Mouse (Mus musculus) heart, postnatal 0 days (tissue): ENCODE measurements at regions not wholly inside any gene's neighbourhood (a gene's known extent, or its start where the extent isn't known, plus 50 kb on each side); places are given as distances from the start of the nearest gene placed in this dataset.

Experiments
- CTCF ChIP-seq: IDR thresholded peaks from 2 replicates; pipeline ENCODE4 v1.5.1; 2016; ENCODE audit warnings: antibody characterized with exemption, control low read depth, low read depth
- EP300 ChIP-seq: IDR thresholded peaks from 2 replicates; pipeline ENCODE4 v1.6.1; 2016; ENCODE audit warnings: antibody characterized with exemption, low read depth

GRCm38 (mm10) chr5:151717923-151718322, 66.9 kb upstream of the Rfc3 start:
- TF ChIP-seq CTCF = peak; percentile 17
- no peak for TF ChIP-seq EP300
